ENCODE assay signal across 24 mouse cellular contexts in genomic region chr6:115584176-115584575, GRCm38 (mm10). TPM values are rescaled to one million over a fixed set of nuclear protein-coding genes. Genes with fewer than 3 reads are reported as not detected.
DNase-seq lines count a peak whose midpoint lies in the region; ATAC-seq and TF ChIP-seq lines count a peak whose summit lies in the region.
"Had no signal": no experiment of that assay in that cellular context is flagged by ENCODE, and none has a peak within 500 bp of the region (broad histone marks: within the 10 kb centered on the region; RNA-seq: fewer than 3 reads in every experiment).

No protein-coding gene starts in this region.

- no peak overlapping the region for H3K4me3 ChIP-seq in intestine, postnatal 0 days (ENCODE audit: low read depth, low read length)
- H3K4me3 ChIP-seq in intestine, embryonic 15.5 days (replicated peaks): no peak overlapping the region
- H3K4me3 ChIP-seq in layer of hippocampus, adult 2 months: no peak overlapping the region
- H3K4me3 ChIP-seq in MEL (ENCODE audit: control insufficient read depth in 1 of 2, insufficient read depth in 1 of 2, low read depth in 2 of 2, low read length in 2 of 2): peak overlapping the region; percentile 34 to 45; a peak in 3 of 4 replicates
- H3K4me3 ChIP-seq in hindbrain, postnatal 0 days (ENCODE audit: low read length): no peak overlapping the region
- H3K4me3 ChIP-seq: embryonic facial prominence, embryonic 10.5 days; forebrain, embryonic 13.5 days; hindbrain, embryonic 10.5 days; left cerebral cortex, adult 2 months; midbrain, embryonic 13.5 days; neural tube, embryonic 13.5 days had no signal

- no peak for TF ChIP-seq EP300 in MEL (IDR thresholded peaks at IDR 0.05; ENCODE audit: low read depth in 1 of 2, low read length in 2 of 2)

- TF ChIP-seq POLR2A in MEL (IDR thresholded peaks at IDR 0.05; ENCODE audit: control insufficient read depth in 1 of 2, insufficient read depth in 1 of 2, low read depth in 1 of 2, low read length in 2 of 2, poor library complexity in 1 of 2): no peak

- no peak overlapping the region for H3K27ac ChIP-seq in intestine, postnatal 0 days (ENCODE audit: low read depth, low read length)
- no peak overlapping the region for H3K27ac ChIP-seq in intestine, embryonic 15.5 days
- H3K27ac ChIP-seq in layer of hippocampus, adult 2 months: no peak overlapping the region
- peak overlapping the region; percentile 20 for H3K27ac ChIP-seq in MEL (ENCODE audit: control insufficient read depth, low read depth, low read length)
- H3K27ac ChIP-seq in hindbrain, postnatal 0 days: no peak overlapping the region
- H3K27ac ChIP-seq: embryonic facial prominence, embryonic 10.5 days; forebrain, embryonic 13.5 days; hindbrain, embryonic 10.5 days; left cerebral cortex, adult 2 months; macrophage; midbrain, embryonic 13.5 days; neural tube, embryonic 13.5 days had no signal

- peaks cover 14% of the 10 kb centered on the region; the same call in 1 of the 2 replicates for H3K36me3 ChIP-seq in intestine, postnatal 0 days (ENCODE audit: control insufficient read depth, insufficient read depth)
- 0 out of 2 replicates have a peak, but pooled peaks cover 3% of the 10 kb centered on the region for H3K36me3 ChIP-seq in intestine, embryonic 15.5 days
- H3K36me3 ChIP-seq in MEL (ENCODE audit: control insufficient read depth in 1 of 2, insufficient read depth in 2 of 2, low read length in 2 of 2): peaks cover 0 to 6% of the 10 kb centered on the region in 2 experiments; a peak in 2 of 4 replicates
- 0 out of 2 replicates have a peak, but pooled peaks cover 6% of the 10 kb centered on the region for H3K36me3 ChIP-seq in hindbrain, postnatal 0 days (ENCODE audit: insufficient read depth, low read length)

- no peaks in the 10 kb centered on the region for H3K27me3 ChIP-seq in intestine, postnatal 0 days (replicated peaks; ENCODE audit: control insufficient read depth, insufficient read depth, low read length)
- no peaks in the 10 kb centered on the region for H3K27me3 ChIP-seq in intestine, embryonic 15.5 days (replicated peaks)
- no peaks in the 10 kb centered on the region for H3K27me3 ChIP-seq in MEL (ENCODE audit: control insufficient read depth in 1 of 2, insufficient read depth in 2 of 2, low read length in 2 of 2)
- no peaks in the 10 kb centered on the region for H3K27me3 ChIP-seq in hindbrain, postnatal 0 days (ENCODE audit: insufficient read depth, low read length)
- H3K27me3 ChIP-seq: forebrain, embryonic 13.5 days; midbrain, embryonic 13.5 days; neural tube, embryonic 13.5 days had no signal

- 62% methylated on average over 3 of the region's 3 CpGs for WGBS in intestine, postnatal 0 days
- 64% methylated on average over 3 of the region's 3 CpGs for WGBS in intestine, embryonic 15.5 days
- WGBS in hindbrain, postnatal 0 days: 77% methylated on average over 3 of the region's 3 CpGs

- no peak overlapping the region for H3K9ac ChIP-seq in intestine, postnatal 0 days (ENCODE audit: low read depth, low read length)
- H3K9ac ChIP-seq in intestine, embryonic 15.5 days: no peak overlapping the region
- H3K9ac ChIP-seq in MEL (ENCODE audit: control insufficient read depth, low read depth, low read length, poor library complexity, severe bottlenecking): peak overlapping the region; percentile 48
- no peak overlapping the region for H3K9ac ChIP-seq in hindbrain, postnatal 0 days (replicated peaks; ENCODE audit: low read length)
- H3K9ac ChIP-seq: forebrain, embryonic 13.5 days; lung, embryonic 14.5 days; midbrain, embryonic 13.5 days; neural tube, embryonic 13.5 days had no signal

- no peak; the same call in 1 of the 2 replicates for ATAC-seq in intestine, postnatal 0 days
- no peak for ATAC-seq in intestine, embryonic 15.5 days
- peak; percentile 48; the same call in 1 of the 2 replicates for ATAC-seq in megakaryocyte-erythroid progenitor cell, adult 5-6 weeks (replicated peaks; ENCODE audit: low FRiP score, low TSS enrichment, poor library complexity, severe bottlenecking)
- no peak for ATAC-seq in hindbrain, postnatal 0 days
- ATAC-seq: forebrain, embryonic 13.5 days; midbrain, embryonic 13.5 days had no signal

- no peak overlapping the region for H3K4me2 ChIP-seq in intestine, postnatal 0 days (replicated peaks; ENCODE audit: low read depth)
- H3K4me2 ChIP-seq in intestine, embryonic 15.5 days (replicated peaks): no peak overlapping the region
- no peak overlapping the region for H3K4me2 ChIP-seq in hindbrain, postnatal 0 days (ENCODE audit: low read depth, low read length)
- H3K4me2 ChIP-seq: forebrain, embryonic 13.5 days; lung, embryonic 14.5 days; midbrain, embryonic 13.5 days; neural tube, embryonic 13.5 days had no signal

- H3K4me1 ChIP-seq in intestine, postnatal 0 days (replicated peaks; ENCODE audit: control insufficient read depth, insufficient read depth, low read length): no peaks in the 10 kb centered on the region
- no peaks in the 10 kb centered on the region for H3K4me1 ChIP-seq in intestine, embryonic 15.5 days (replicated peaks)
- H3K4me1 ChIP-seq in MEL (ENCODE audit: control insufficient read depth in 1 of 2, insufficient read depth in 2 of 2, low read length in 2 of 2): peaks cover 0 to 15% of the 10 kb centered on the region in 2 experiments; a peak in 3 of 4 replicates
- no peaks in the 10 kb centered on the region for H3K4me1 ChIP-seq in hindbrain, postnatal 0 days (ENCODE audit: insufficient read depth, low read length)
- H3K4me1 ChIP-seq: embryonic facial prominence, embryonic 10.5 days; forebrain, embryonic 13.5 days; hindbrain, embryonic 10.5 days; midbrain, embryonic 13.5 days; neural tube, embryonic 13.5 days had no signal

- TF ChIP-seq RAD21 in MEL (IDR thresholded peaks at IDR 0.05; ENCODE audit: low read depth, low read length): peak; percentile 45

- no peaks in the 10 kb centered on the region for H3K79me2 ChIP-seq in MEL (ENCODE audit: control insufficient read depth, insufficient read depth, low read length, poor library complexity)

- no peaks in the 10 kb centered on the region for H3K9me3 ChIP-seq in intestine, postnatal 0 days (ENCODE audit: control insufficient read depth)
- H3K9me3 ChIP-seq in intestine, embryonic 15.5 days: no peaks in the 10 kb centered on the region
- no peaks in the 10 kb centered on the region for H3K9me3 ChIP-seq in MEL (replicated peaks; ENCODE audit: insufficient read depth, low read length)
- H3K9me3 ChIP-seq in hindbrain, postnatal 0 days (ENCODE audit: low read length): no peaks in the 10 kb centered on the region
- H3K9me3 ChIP-seq: embryonic facial prominence, embryonic 10.5 days; forebrain, embryonic 13.5 days; hindbrain, embryonic 10.5 days; midbrain, embryonic 13.5 days; neural tube, embryonic 13.5 days had no signal

- DNase-seq in layer of hippocampus, adult 2 months (ENCODE audit: low spot score in 2 of 2): no peak
- no peak for DNase-seq in layer of hippocampus, adult 8-10 months (ENCODE audit: low spot score in 2 of 2)
- peak; percentile 65 for DNase-seq in MEL (ENCODE audit: low read depth, low spot score)
- no peak for DNase-seq in hindbrain, postnatal 0 days (ENCODE audit: low spot score)
- no peak for DNase-seq in layer of hippocampus, postnatal 10 days (ENCODE audit: low spot score in 2 of 2)
- DNase-seq: adrenal gland, postnatal 36 days; cerebellum, adult 11-12 months; gastrocnemius, postnatal 10 days; left cerebral cortex, postnatal 4 days; liver; lung, embryonic 14.5 days; spleen, adult 18-20 months; thymus, postnatal 36 days had no signal

- TF ChIP-seq CTCF in intestine, postnatal 0 days (IDR thresholded peaks at IDR 0.05; ENCODE audit: low read depth): peak; percentile 43
- TF ChIP-seq CTCF in layer of hippocampus, adult 2 months (conservative IDR thresholded peaks at IDR 0.05): peak; percentile 23
- peak; percentile 34 to 65 (median 62) for TF ChIP-seq CTCF in MEL (IDR thresholded peaks at IDR 0.05 in 2 of 3, conservative IDR thresholded peaks at IDR 0.05 in 1 of 3; ENCODE audit: control insufficient read depth in 1 of 3, insufficient read depth in 1 of 3, low read depth in 2 of 3, low read length in 3 of 3, poor library complexity in 1 of 3, severe bottlenecking in 1 of 3)
- no peak for TF ChIP-seq CTCF in hindbrain, postnatal 0 days (IDR thresholded peaks at IDR 0.05; ENCODE audit: low read depth)

RNA-seq across cellular contexts. Expression of gene Mkrn2os, which starts 8.2 kb away (rescaled TPM):
- 107 and 108 TPM in 2 replicates for polyA plus RNA-seq in intestine, postnatal 0 days (2015; fragmentation: Nextera tagmentation; extraction: Ambion mirVana)
- polyA plus RNA-seq in intestine, embryonic 15.5 days (2015; fragmentation: Nextera tagmentation; extraction: Ambion mirVana): 33.1 and 36.9 TPM in 2 replicates
- not detected for total RNA-seq in layer of hippocampus, adult 2 months (2021)
- not detected for total RNA-seq in layer of hippocampus, adult 8-10 months (2022)
- not detected in 2 replicates for total RNA-seq in MEL (2012; rRNA removed)
- under 1 TPM in 1 of 2 experiments, not detected in 1; 0.46 TPM for polyA plus RNA-seq in MEL (2012; ENCODE audit: insufficient read depth in 1 of 2, insufficient read length in 2 of 2, low read depth in 1 of 2, low replicate concordance in 2 of 2, missing spikeins in 1 of 2)
- total RNA-seq in megakaryocyte-erythroid progenitor cell, adult 5-6 weeks (2014; fragmentation: Nextera tagmentation): not detected in 2 replicates
- not detected in 2 replicates for total RNA-seq in megakaryocyte-erythroid progenitor cell, adult 5-6 weeks (2017)
- not detected in 2 replicates for total RNA-seq in hindbrain, postnatal 0 days (2014; rRNA removed)
- polyA plus RNA-seq in hindbrain, postnatal 0 days (2015; fragmentation: Nextera tagmentation; extraction: Ambion mirVana): 0.32 and 0.39 TPM in 2 replicates
- total RNA-seq in layer of hippocampus, postnatal 10 days (2021): not detected
- total RNA-seq: adrenal gland, postnatal 36 days; layer of hippocampus, adult 18-20 months; left cerebral cortex, adult 2 months; left cerebral cortex, postnatal 4 days had no signal
- polyA plus RNA-seq: macrophage had no signal

RNA-seq across cellular contexts. Expression of gene Mkrn2, which starts 17.5 kb away (rescaled TPM):
- polyA plus RNA-seq in intestine, postnatal 0 days (2015; fragmentation: Nextera tagmentation; extraction: Ambion mirVana): 13.4 and 14.5 TPM in 2 replicates
- polyA plus RNA-seq in intestine, embryonic 15.5 days (2015; fragmentation: Nextera tagmentation; extraction: Ambion mirVana): 22.5 and 23.0 TPM in 2 replicates
- 10 to 100 TPM; 31.6 to 35.4 TPM for total RNA-seq in layer of hippocampus, adult 2 months (2021)
- 10 to 100 TPM; 33.8 to 37.8 (median 34.4) TPM for total RNA-seq in layer of hippocampus, adult 8-10 months (2022)
- 13.1 and 15.8 TPM in 2 replicates for total RNA-seq in MEL (2012; rRNA removed)
- polyA plus RNA-seq in MEL (2012; ENCODE audit: insufficient read depth in 1 of 2, insufficient read length in 2 of 2, low read depth in 1 of 2, low replicate concordance in 2 of 2, missing spikeins in 1 of 2): 10 to 100 TPM in 1 of 2 experiments, not detected in 1; 38.1 TPM
- total RNA-seq in megakaryocyte-erythroid progenitor cell, adult 5-6 weeks (2014; fragmentation: Nextera tagmentation): 5.5 and 17.0 TPM in 2 replicates
- 14.7 and 26.0 TPM in 2 replicates for total RNA-seq in megakaryocyte-erythroid progenitor cell, adult 5-6 weeks (2017)
- total RNA-seq in hindbrain, postnatal 0 days (2014; rRNA removed): 25.2 and 29.4 TPM in 2 replicates
- 37.4 and 40.6 TPM in 2 replicates for polyA plus RNA-seq in hindbrain, postnatal 0 days (2015; fragmentation: Nextera tagmentation; extraction: Ambion mirVana)
- total RNA-seq in layer of hippocampus, postnatal 10 days (2021): 10 to 100 TPM; 32.2 to 44.4 TPM

RNA-seq across cellular contexts. Expression of gene Tsen2, which starts 39.7 kb away (rescaled TPM):
- 5.8 and 6.3 TPM in 2 replicates for polyA plus RNA-seq in intestine, postnatal 0 days (2015; fragmentation: Nextera tagmentation; extraction: Ambion mirVana)
- 26.9 and 27.4 TPM in 2 replicates for polyA plus RNA-seq in intestine, embryonic 15.5 days (2015; fragmentation: Nextera tagmentation; extraction: Ambion mirVana)
- 10 to 100 TPM; 26.2 to 27.1 TPM for total RNA-seq in layer of hippocampus, adult 2 months (2021)
- 10 to 100 TPM; 26.6 to 37.1 (median 27.1) TPM for total RNA-seq in layer of hippocampus, adult 8-10 months (2022)
- total RNA-seq in MEL (2012; rRNA removed): 24.6 and 27.0 TPM in 2 replicates
- polyA plus RNA-seq in MEL (2012; ENCODE audit: insufficient read depth in 1 of 2, insufficient read length in 2 of 2, low read depth in 1 of 2, low replicate concordance in 2 of 2, missing spikeins in 1 of 2): 10 to 100 TPM in 1 of 2 experiments, not detected in 1; 32.6 TPM
- total RNA-seq in megakaryocyte-erythroid progenitor cell, adult 5-6 weeks (2014; fragmentation: Nextera tagmentation): 18.7 and 27.8 TPM in 2 replicates
- total RNA-seq in megakaryocyte-erythroid progenitor cell, adult 5-6 weeks (2017): 31.5 and 35.8 TPM in 2 replicates
- total RNA-seq in hindbrain, postnatal 0 days (2014; rRNA removed): 18.3 and 19.2 TPM in 2 replicates
- 22.7 and 25.9 TPM in 2 replicates for polyA plus RNA-seq in hindbrain, postnatal 0 days (2015; fragmentation: Nextera tagmentation; extraction: Ambion mirVana)
- 10 to 100 TPM; 25.6 to 33.7 TPM for total RNA-seq in layer of hippocampus, postnatal 10 days (2021)

Comparison
In these comparisons a context has a peak if more than half of its experiments do, and no peak if none do; other contexts are left out.
1. H3K4me3 ChIP-seq: peak in MEL (2 of 2); none in intestine, postnatal 0 days (single experiment), intestine, embryonic 15.5 days (single experiment), layer of hippocampus, adult 2 months (single experiment) and hindbrain, postnatal 0 days (single experiment).